Mouse (Mus musculus) embryonic facial prominence, embryonic 11.5 days (tissue): ENCODE measurements around the gene Golph3. TPM values are rescaled to one million over a fixed set of nuclear protein-coding genes. Genes with fewer than 3 reads are reported as not detected.

ENCODE experiments used
- ATAC-seq: fragments of 200-750 bp; cut with Nextera tagmentation; replicated peaks from 2 replicates; pipeline ENCODE4 v1.8.0; 2017; ENCODE audit warnings: low read depth; ENCODE audit not compliant: insufficient number of reproducible peaks, low FRiP score, low TSS enrichment
- DNase-seq: peaks from one replicate; pipeline ENCODE4 v3.0.0-alpha.2; 2015; ENCODE audit warnings: low spot score
- H3K27ac ChIP-seq: fragments of 300-500 bp; sonication (generic); replicated peaks from 2 replicates; pipeline ENCODE4 v1.5.1; 2014; ENCODE audit warnings: mild to moderate bottlenecking, low read depth, low read length, control low read depth
- H3K27me3 ChIP-seq: fragments of 300-500 bp; sonication (generic); 2 replicates; pipeline ENCODE4 v1.6.1; 2014; ENCODE audit warnings: mild to moderate bottlenecking, low read length, moderate library complexity, mixed read lengths; ENCODE audit not compliant: control insufficient read depth, insufficient read depth
- H3K36me3 ChIP-seq: fragments of 300-500 bp; sonication (generic); replicated peaks from 2 replicates; pipeline ENCODE4 v1.6.1; 2014; ENCODE audit warnings: low read depth, mild to moderate bottlenecking, low read length, moderate library complexity, mixed read lengths; ENCODE audit not compliant: control insufficient read depth, insufficient read depth
- H3K4me1 ChIP-seq: fragments of 300-500 bp; sonication (generic); 2 replicates; pipeline ENCODE4 v1.6.1; 2014; ENCODE audit warnings: low read length, mixed read lengths; ENCODE audit not compliant: control insufficient read depth, insufficient read depth
- H3K4me2 ChIP-seq: fragments of 300-500 bp; sonication (generic); 2 replicates; pipeline ENCODE4 v1.6.1; 2014; ENCODE audit warnings: low read depth, mild to moderate bottlenecking, control low read depth, low read length, moderate library complexity
- H3K4me3 ChIP-seq: fragments of 300-500 bp; sonication (generic); 2 replicates; pipeline ENCODE4 v1.5.1; 2014; ENCODE audit warnings: low read depth, low read length, control low read depth
- H3K9ac ChIP-seq: fragments of 300-500 bp; sonication (generic); replicated peaks from 2 replicates; pipeline ENCODE4 v1.6.1; 2014; ENCODE audit warnings: mild to moderate bottlenecking, control low read depth, low read length
- H3K9me3 ChIP-seq: fragments of 300-500 bp; sonication (generic); replicated peaks from 2 replicates; pipeline ENCODE4 v1.6.1; 2016; ENCODE audit warnings: mild to moderate bottlenecking, low read length, inconsistent platforms, mixed read lengths; ENCODE audit not compliant: control insufficient read depth
- WGBS: fragments of 180-500 bp; shearing (Covaris S2); extraction: QIAGEN DNeasy Blood & Tissue Kit; methylation state at CpG from one replicate; pipeline ENCODE4 v1.1.7; 2014; 5-methylcytosine and 5-hydroxymethylcytosine counted together
- polyA plus RNA-seq: library from polyadenylated mRNA; unstranded; fragments of >200 nt; fragmentation: Nextera tagmentation; extraction: Ambion mirVana; gene quantifications from 2 replicates; pipeline ENCODE4 v1.2.1, GENCODE M21; 2014

Golph3 gene
- polyA plus RNA-seq, 1 experiment from 2014 or later, result 125 TPM

DNA sequence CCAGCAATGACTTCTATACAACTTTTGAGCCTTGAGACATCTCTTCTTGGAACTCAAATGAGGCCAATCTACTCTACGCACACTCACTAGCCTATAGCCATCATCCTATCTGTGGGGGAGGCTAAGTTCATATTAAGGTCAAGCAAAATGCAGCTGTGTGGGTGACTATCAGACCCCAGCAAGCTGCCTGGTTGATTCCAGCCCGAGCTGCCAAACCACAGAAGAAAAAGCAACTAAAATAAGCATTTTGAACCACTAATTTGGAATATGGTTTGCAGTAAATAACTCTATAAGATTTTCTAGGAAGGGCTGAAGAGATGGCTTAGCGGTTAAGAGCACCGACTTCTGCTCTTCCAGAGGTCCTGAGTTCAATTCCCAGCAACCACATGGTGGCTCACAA, 10.6 kb upstream of the Golph3 start:
- no peaks in the 10 kb centered on the region for H3K4me1 ChIP-seq
- H3K27me3 ChIP-seq, result no peaks in the 10 kb centered on the region
- 90% methylated on average over 4 of the region's 4 CpGs for WGBS
- no peak for DNase-seq
- H3K4me2 ChIP-seq, result no peak overlapping the region
- no peak for ATAC-seq
- H3K9me3 ChIP-seq, result no peaks in the 10 kb centered on the region
- no peak overlapping the region for H3K9ac ChIP-seq
- H3K36me3 ChIP-seq, result no peaks in the 10 kb centered on the region
- H3K4me3 ChIP-seq, result no peak overlapping the region
- no peak overlapping the region for H3K27ac ChIP-seq

DNA sequence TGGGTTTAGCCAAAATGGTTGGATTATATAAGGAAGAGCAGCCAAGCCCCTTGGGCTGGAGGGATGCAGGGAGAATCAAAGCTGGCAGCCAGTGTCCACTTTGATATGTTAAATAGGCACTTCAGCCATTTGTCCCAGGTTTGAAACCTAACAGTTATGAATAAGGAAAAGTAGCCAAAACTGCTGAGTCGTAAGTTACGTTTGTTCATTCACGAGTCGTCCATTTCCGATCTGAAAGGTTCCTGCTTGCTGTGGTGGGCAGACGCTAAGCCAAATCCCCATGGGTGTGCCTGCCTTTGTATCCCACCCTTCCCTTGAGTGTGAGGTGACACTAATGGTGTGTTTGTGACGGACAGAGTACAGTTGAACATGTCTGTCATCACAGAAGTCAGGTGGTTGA, 9.8 kb upstream of the Golph3 start:
- Histone ChIP-seq H3K4me2 (no peak overlapping the region), H3K27ac (no peak overlapping the region), H3K27me3 (no peaks in the 10 kb centered on the region), H3K4me1 (no peaks in the 10 kb centered on the region), H3K36me3 (no peaks in the 10 kb centered on the region), H3K4me3 (no peak overlapping the region), H3K9ac (no peak overlapping the region), H3K9me3 (no peaks in the 10 kb centered on the region)
- WGBS, result 93% methylated on average over 7 of the region's 7 CpGs
- no peak for DNase-seq
- no peak for ATAC-seq

DNA sequence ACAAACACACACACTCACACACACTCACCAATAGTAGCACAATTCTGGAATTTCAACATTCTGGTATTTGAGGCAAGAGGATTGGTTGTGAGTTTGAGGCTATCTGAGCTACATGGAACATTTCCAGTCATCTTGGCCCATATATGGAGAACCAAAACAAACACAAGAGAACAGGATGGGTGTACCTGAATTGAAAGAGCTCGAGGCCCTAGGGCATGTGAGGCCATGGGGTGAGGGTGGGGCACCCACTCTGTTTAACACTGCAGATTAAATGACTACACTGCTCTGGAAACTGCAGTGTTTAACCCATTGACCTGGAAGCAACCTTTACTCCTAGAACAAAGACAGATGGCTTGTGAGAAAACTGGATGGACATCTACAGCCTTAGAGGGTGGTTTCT, 8.0 kb upstream of the Golph3 start:
- ATAC-seq (no peak), DNase-seq (no peak)
- no peak overlapping the region for H3K4me3 ChIP-seq
- no peaks in the 10 kb centered on the region for H3K27me3 ChIP-seq
- H3K4me2 ChIP-seq, result no peak overlapping the region
- H3K9ac ChIP-seq, result no peak overlapping the region
- H3K9me3 ChIP-seq, result no peaks in the 10 kb centered on the region
- H3K4me1 ChIP-seq, result no peaks in the 10 kb centered on the region
- WGBS, result 26% methylated on average over 1 of the region's 1 CpGs
- H3K36me3 ChIP-seq, result no peaks in the 10 kb centered on the region
- H3K27ac ChIP-seq, result no peak overlapping the region

DNA sequence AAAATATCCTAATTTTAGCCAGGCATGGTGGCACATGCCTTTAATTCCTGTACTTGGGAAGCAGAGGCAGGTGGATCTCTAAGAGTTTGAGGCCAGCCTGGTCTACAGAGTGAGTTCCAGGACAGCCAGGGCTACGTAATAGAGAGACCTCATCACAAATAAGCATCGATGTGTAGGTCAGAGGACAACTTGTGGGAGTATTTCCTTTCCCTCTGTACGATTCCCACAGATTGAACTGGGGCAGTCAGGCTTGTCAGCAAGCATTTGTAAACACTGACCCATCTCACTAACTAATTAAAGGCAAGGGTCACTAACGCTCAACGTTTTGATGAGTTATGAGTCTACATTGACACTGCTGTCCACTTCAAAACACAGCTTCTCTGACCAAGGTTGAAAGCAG, 6.7 kb upstream of the Golph3 start:
- no peak for ATAC-seq
- 83% methylated on average over 5 of the region's 5 CpGs for WGBS

DNA sequence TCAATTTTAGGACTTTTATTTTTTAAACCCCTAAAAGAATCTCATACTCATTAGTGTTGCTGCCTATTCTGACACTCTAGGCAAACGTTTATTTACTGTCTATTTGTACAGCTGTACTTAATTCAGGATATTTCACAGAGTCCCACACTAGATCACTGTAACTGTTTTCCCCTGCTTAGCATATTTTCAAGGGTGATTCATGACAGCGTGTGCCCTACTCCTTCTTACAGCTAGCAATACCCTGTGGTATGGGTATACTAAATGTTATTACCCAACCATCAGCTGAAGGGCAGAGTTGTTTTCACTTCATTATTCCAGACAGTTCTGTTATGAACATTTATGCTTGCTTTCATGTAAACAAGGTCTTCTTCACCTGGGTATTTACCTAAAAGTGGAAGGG, 5.3 kb upstream of the Golph3 start:
- WGBS, result 50% methylated on average over 2 of the region's 2 CpGs
- Histone ChIP-seq H3K4me3 (no peak overlapping the region), H3K9me3 (no peaks in the 10 kb centered on the region), H3K4me1 (no peaks in the 10 kb centered on the region), H3K9ac (no peak overlapping the region), H3K4me2 (no peak overlapping the region), H3K36me3 (no peaks in the 10 kb centered on the region), H3K27ac (no peak overlapping the region), H3K27me3 (0 out of 2 replicates have a peak, but pooled peaks cover 3% of the 10 kb centered on the region)
- DNase-seq, result no peak
- no peak for ATAC-seq

More for the DNA sequence above, 6.7 kb upstream of the Golph3 start:
- Histone ChIP-seq H3K27ac (no peak overlapping the region), H3K4me2 (no peak overlapping the region), H3K36me3 (no peaks in the 10 kb centered on the region), H3K9ac (no peak overlapping the region), H3K27me3 (no peaks in the 10 kb centered on the region), H3K4me1 (no peaks in the 10 kb centered on the region), H3K9me3 (no peaks in the 10 kb centered on the region), H3K4me3 (no peak overlapping the region)
- DNase-seq, result no peak

DNA sequence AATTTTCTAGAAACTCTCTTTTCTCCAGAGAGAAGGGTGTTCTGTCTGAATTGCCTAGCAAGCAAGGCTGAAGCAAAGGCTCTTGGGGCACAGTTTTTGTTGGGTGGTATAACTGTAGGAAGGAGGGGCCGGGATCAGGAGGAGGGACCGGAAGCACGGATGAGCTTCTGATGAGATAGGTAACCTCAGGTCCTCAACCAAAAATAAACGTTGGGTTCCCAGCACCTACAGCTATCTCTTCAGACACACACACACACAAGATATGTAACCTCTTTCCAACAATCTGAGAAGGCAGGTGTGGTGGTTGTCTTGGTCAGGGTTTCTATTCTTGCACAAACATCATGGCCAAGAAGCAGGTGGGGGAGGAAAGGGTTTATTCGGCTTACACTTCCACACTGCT, 4.0 kb upstream of the Golph3 start:
- WGBS, result 82% methylated on average over 5 of the region's 5 CpGs

DNA sequence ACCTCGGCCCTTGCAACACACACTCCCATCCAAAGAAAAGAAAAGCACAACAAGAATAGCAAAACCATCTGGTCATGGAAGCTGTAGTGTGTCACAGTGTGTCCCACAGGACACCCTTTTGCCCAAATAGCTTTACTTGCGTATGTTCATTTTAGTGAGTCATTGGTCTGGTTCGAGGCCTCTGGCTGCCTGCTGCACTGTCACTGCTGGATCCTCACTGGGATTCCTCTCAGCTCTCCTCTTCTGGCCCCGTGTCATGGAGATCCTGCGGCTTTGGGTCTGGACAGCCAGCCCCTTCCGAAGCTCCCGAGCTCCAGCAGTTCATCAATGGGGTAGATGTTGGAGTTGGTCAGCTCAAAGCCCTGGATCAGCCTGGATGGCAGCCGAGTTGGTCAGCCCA, 2.8 kb upstream of the Golph3 start:
- WGBS, result 82% methylated on average over 8 of the region's 8 CpGs
- no peak for ATAC-seq
- no peaks in the 10 kb centered on the region for H3K36me3 ChIP-seq

More for the DNA sequence above, 4.0 kb upstream of the Golph3 start:
- H3K9me3 ChIP-seq, result no peaks in the 10 kb centered on the region
- H3K4me3 ChIP-seq, result no peak overlapping the region
- H3K27me3 ChIP-seq, result 0 out of 2 replicates have a peak, but pooled peaks cover 3% of the 10 kb centered on the region
- ATAC-seq, result no peak
- H3K4me1 ChIP-seq, result no peaks in the 10 kb centered on the region
- no peak for DNase-seq
- no peaks in the 10 kb centered on the region for H3K36me3 ChIP-seq
- H3K4me2 ChIP-seq, result no peak overlapping the region
- no peak overlapping the region for H3K27ac ChIP-seq
- H3K9ac ChIP-seq, result no peak overlapping the region

DNA sequence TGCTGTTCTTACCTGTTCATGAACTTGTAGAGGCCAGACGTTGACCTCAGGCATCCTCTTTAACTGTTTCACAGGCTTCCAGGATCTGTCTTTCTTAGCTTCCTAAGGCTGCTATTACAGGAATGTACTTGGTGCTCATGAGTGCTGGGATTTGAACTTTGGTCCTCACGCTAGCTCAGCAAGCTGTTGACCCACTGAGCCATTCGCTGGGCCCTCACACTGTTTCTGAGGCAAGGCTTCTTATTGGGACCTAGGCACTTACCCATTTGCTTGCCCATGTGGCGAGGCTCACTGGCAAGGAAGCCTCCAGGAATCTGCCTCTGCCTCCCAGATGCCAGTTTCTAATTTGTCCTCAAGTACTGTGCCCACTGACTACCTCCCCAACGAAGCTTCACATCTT, 1.4 kb upstream of the Golph3 start:
- no peak for DNase-seq
- no peak overlapping the region for H3K9ac ChIP-seq
- no peaks in the 10 kb centered on the region for H3K4me1 ChIP-seq
- H3K4me2 ChIP-seq, result no peak overlapping the region
- no peaks in the 10 kb centered on the region for H3K36me3 ChIP-seq
- H3K27me3 ChIP-seq, result 0 out of 2 replicates have a peak, but pooled peaks cover 3% of the 10 kb centered on the region
- ATAC-seq, result no peak
- no peak overlapping the region for H3K4me3 ChIP-seq
- no peaks in the 10 kb centered on the region for H3K9me3 ChIP-seq
- no peak overlapping the region for H3K27ac ChIP-seq
- WGBS, result 43% methylated on average over 5 of the region's 5 CpGs

More for the DNA sequence above, 2.8 kb upstream of the Golph3 start:
- Histone ChIP-seq H3K9ac (no peak overlapping the region), H3K4me1 (no peaks in the 10 kb centered on the region), H3K27ac (no peak overlapping the region), H3K4me2 (no peak overlapping the region), H3K4me3 (no peak overlapping the region), H3K9me3 (no peaks in the 10 kb centered on the region), H3K27me3 (0 out of 2 replicates have a peak, but pooled peaks cover 3% of the 10 kb centered on the region)
- no peak for DNase-seq
